Mouse (Mus musculus) liver, postnatal 0 days (tissue): ENCODE results near the gene Fkbp6.

Source experiments
- CTCF ChIP-seq: sonication (generic); IDR thresholded peaks from 2 replicates; pipeline ENCODE4 v1.5.1; 2016; ENCODE audit warnings: antibody characterized with exemption, low read depth
- EP300 ChIP-seq: IDR thresholded peaks from 2 replicates; pipeline ENCODE4 v1.6.1; 2016; ENCODE audit warnings: antibody characterized with exemption, low read depth, mild to moderate bottlenecking

- TF ChIP-seq CTCF = no peak
- no peak for TF ChIP-seq EP300
Measured at GRCm38 (mm10) chr5:135290703-135291102, 59.1 kb downstream of the Fkbp6 start.
